Mouse (Mus musculus): ENCODE results near the gene Atp6v1c2. TPM values are rescaled to one million over a fixed set of nuclear protein-coding genes. Genes with fewer than 3 reads are reported as not detected.

The Atp6v1c2 gene
- polyA plus RNA-seq, 1 experiment from 2014 or later = 0.41 TPM

DNA sequence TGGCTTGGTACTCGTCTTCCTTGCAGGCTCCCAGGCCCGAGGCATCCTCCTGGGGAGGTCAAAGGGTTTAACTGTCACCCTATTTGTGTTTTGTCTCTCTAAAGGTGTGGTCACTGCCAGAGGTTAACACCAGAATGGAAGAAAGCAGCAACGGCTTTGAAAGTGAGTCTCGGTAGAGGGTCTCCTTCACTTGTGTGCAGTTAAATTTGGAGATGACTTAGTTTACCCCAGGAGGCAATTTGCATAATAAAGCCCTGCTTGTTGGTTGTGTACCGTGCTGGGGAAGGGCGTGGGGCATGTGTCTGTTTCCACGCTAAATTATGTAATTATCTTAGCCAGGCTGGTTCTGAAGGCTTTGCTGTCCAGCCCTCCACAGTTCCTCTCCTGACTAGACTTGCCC is 55.3 kb downstream of the Atp6v1c2 start:
- no peaks in the 10 kb centered on the region for H3K27me3 ChIP-seq (replicated peaks)
- no peak overlapping the region for H3K4me3 ChIP-seq (replicated peaks)
- peaks cover 30% of the 10 kb centered on the region for H3K4me1 ChIP-seq
- WGBS = 60% methylated on average over 7 of the region's 7 CpGs
- H3K9me3 ChIP-seq (replicated peaks) = no peaks in the 10 kb centered on the region
- H3K27ac ChIP-seq (replicated peaks) = no peak overlapping the region
- no peak overlapping the region for H3K9ac ChIP-seq (replicated peaks)
- no peak for ATAC-seq (ENCODE audit: low FRiP score)
- H3K4me2 ChIP-seq = no peak overlapping the region
- H3K36me3 ChIP-seq = peaks cover 87% of the 10 kb centered on the region

DNA sequence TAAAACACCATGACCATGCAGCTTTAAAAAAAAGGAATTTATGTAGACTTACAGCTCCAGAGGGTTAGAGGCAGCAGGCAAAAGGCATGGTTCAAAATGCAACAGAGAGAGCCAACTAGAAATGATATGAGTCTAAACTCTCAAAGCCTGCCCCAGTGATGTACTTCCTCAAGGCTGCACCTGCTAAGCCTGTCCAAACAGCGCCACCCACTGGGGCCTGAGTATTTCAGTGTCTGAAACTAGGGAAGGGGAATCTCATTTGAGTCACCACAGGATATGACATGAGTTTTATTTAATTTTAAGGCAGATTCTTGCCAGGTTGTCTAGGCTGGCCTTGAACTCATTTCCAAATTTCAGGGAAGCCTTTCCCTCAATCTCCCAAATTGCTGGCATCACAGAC is 57.9 kb downstream of the Atp6v1c2 start:
- H3K36me3 ChIP-seq = peaks cover 64% of the 10 kb centered on the region
- 68% methylated on average over 1 of the region's 1 CpGs for WGBS
- no peak overlapping the region for H3K4me2 ChIP-seq
- H3K9ac ChIP-seq (replicated peaks) = no peak overlapping the region
- ATAC-seq (ENCODE audit: low FRiP score) = no peak
- peaks cover 48% of the 10 kb centered on the region for H3K4me1 ChIP-seq
- no peaks in the 10 kb centered on the region for H3K9me3 ChIP-seq (replicated peaks)
- no peak overlapping the region for H3K4me3 ChIP-seq (replicated peaks)
- H3K27me3 ChIP-seq (replicated peaks) = no peaks in the 10 kb centered on the region
- H3K27ac ChIP-seq (replicated peaks) = no peak overlapping the region

DNA sequence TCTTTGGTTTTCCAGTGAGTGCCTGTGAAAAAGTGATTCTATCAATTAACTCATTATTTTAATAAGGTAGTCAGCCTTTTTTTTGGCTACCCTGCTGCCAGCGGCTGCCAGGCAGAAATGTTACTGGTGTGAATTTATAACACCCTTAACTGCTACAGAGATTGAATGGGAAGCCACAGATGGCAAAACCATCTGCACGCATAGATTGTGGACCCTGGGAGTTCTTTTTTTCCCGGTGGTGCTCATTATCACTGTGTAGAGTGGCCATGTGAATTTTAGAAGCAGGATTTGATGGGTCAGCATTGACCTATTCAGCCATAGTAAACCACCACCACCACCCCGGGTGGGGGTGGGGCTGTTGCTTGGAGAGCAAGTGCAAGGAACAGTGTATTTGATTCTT is 61.8 kb downstream of the Atp6v1c2 start:
- Histone ChIP-seq H3K9ac (replicated peaks) (peak overlapping the region; percentile 96), H3K27ac (replicated peaks) (peak overlapping the region; percentile 90), H3K4me3 (replicated peaks) (peak overlapping the region; percentile 97), H3K27me3 (replicated peaks) (no peaks in the 10 kb centered on the region), H3K36me3 (peaks cover 31% of the 10 kb centered on the region), H3K4me2 (peak overlapping the region; percentile 74), H3K4me1 (peaks cover 43% of the 10 kb centered on the region), H3K9me3 (replicated peaks) (no peaks in the 10 kb centered on the region)
- WGBS = 8% methylated on average over 4 of the region's 4 CpGs
- ATAC-seq (ENCODE audit: low FRiP score) = no peak

DNA sequence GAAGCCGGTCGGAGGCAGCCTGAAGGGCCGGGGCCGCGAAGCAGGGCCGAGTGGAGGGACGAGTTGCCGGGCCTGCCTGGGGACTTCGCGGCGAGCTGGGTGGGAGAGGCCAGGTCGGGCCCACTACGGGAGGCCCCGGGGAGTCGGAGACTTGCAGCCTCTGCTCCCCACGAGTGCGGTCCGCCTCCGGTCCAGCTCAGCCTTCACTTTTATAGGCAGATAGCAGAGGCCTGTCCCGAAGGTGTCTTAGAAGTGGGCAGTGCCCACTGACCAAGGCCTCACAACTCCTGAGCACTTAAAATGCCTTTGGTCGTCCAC is 62.5 kb downstream of the Atp6v1c2 start:
- H3K4me2 ChIP-seq = peak overlapping the region; percentile 74
- peak; percentile 76 for ATAC-seq (ENCODE audit: low FRiP score)
- H3K27ac ChIP-seq (replicated peaks) = peak overlapping the region; percentile 90
- peak overlapping the region; percentile 96 for H3K9ac ChIP-seq (replicated peaks)
- under 1% methylated on average over 21 of the region's 21 CpGs for WGBS
- H3K9me3 ChIP-seq (replicated peaks) = no peaks in the 10 kb centered on the region
- peaks cover 40% of the 10 kb centered on the region for H3K4me1 ChIP-seq
- H3K4me3 ChIP-seq (replicated peaks) = peak overlapping the region; percentile 97
- peaks cover 24% of the 10 kb centered on the region for H3K36me3 ChIP-seq
- no peaks in the 10 kb centered on the region for H3K27me3 ChIP-seq (replicated peaks)

GRCm38 (mm10) chr12:17265971-17266672 is 63.0 kb downstream of the Atp6v1c2 start, which contains the start of gene Pdia6:
Gene Pdia6 (plus strand): TSS chr12:17266545.
- H3K4me2 ChIP-seq = peak within 1 kb of the TSS; percentile 74
- H3K36me3 ChIP-seq = peaks cover 19% of the 10 kb centered on the region
- no peaks in the 10 kb centered on the region for H3K9me3 ChIP-seq (replicated peaks)
- peak within 1 kb of the TSS; percentile 96 for H3K9ac ChIP-seq (replicated peaks)
- peak within 1 kb of the TSS; percentile 97 for H3K4me3 ChIP-seq (replicated peaks)
- H3K27me3 ChIP-seq (replicated peaks) = no peaks in the 10 kb centered on the region
- ATAC-seq (ENCODE audit: low FRiP score) = peak; percentile 98
- peak within 1 kb of the TSS; percentile 90 for H3K27ac ChIP-seq (replicated peaks)
- H3K4me1 ChIP-seq = peaks cover 37% of the 10 kb centered on the region
- WGBS = 2% methylated on average over 45 of the region's 48 CpGs

GRCm38 (mm10) chr12:17264826-17265225 is 64.3 kb downstream of the Atp6v1c2 start:
- Histone ChIP-seq H3K4me3 (replicated peaks) (no peak overlapping the region), H3K4me2 (no peak overlapping the region), H3K27ac (replicated peaks) (no peak overlapping the region), H3K9ac (replicated peaks) (no peak overlapping the region), H3K4me1 (peaks cover 29% of the 10 kb centered on the region), H3K9me3 (replicated peaks) (no peaks in the 10 kb centered on the region), H3K27me3 (replicated peaks) (no peaks in the 10 kb centered on the region), H3K36me3 (peaks cover 8% of the 10 kb centered on the region; the same call in 1 of the 2 replicates)
- WGBS = 94% methylated on average over 2 of the region's 2 CpGs
- ATAC-seq (ENCODE audit: low FRiP score) = no peak

DNA sequence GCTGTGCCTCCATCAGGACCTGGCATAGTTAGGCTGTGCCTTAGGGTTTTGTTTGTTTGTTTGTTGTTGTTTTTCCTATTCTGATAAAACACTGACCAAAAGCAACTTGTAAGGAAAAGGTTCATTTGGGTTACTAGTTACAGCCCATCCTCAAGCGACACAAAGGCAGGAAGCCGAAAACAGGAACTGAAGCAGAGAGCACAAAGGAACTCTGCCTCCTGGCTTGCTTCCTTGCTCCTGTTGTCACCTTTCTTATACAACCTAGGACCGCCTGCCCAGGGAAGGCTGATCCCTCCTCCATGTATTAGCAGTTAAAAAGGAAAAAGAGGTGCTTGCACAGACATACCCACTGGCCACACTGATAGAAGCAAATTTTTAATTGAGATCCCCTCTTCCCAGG is 65.3 kb downstream of the Atp6v1c2 start:
- H3K4me2 ChIP-seq = no peak overlapping the region
- H3K27ac ChIP-seq (replicated peaks) = no peak overlapping the region
- no peak overlapping the region for H3K4me3 ChIP-seq (replicated peaks)
- H3K9me3 ChIP-seq (replicated peaks) = no peaks in the 10 kb centered on the region
- ATAC-seq (ENCODE audit: low FRiP score) = no peak
- H3K27me3 ChIP-seq (replicated peaks) = no peaks in the 10 kb centered on the region
- 89% methylated on average over 3 of the region's 3 CpGs for WGBS
- H3K9ac ChIP-seq (replicated peaks) = no peak overlapping the region
- peaks cover 2% of the 10 kb centered on the region; the same call in 1 of the 2 replicates for H3K36me3 ChIP-seq
- H3K4me1 ChIP-seq = peaks cover 23% of the 10 kb centered on the region

- H3K9me3 ChIP-seq (replicated peaks) = no peaks in the 10 kb centered on the region
- no peak overlapping the region for H3K4me2 ChIP-seq
- H3K4me1 ChIP-seq = 0 out of 2 replicates have a peak, but pooled peaks cover 4% of the 10 kb centered on the region
- ATAC-seq (ENCODE audit: low FRiP score) = no peak
- no peak overlapping the region for H3K9ac ChIP-seq (replicated peaks)
- no peaks in the 10 kb centered on the region for H3K27me3 ChIP-seq (replicated peaks)
- H3K36me3 ChIP-seq = no peaks in the 10 kb centered on the region
- 94% methylated on average over 3 of the region's 3 CpGs for WGBS
- no peak overlapping the region for H3K4me3 ChIP-seq (replicated peaks)
- no peak overlapping the region for H3K27ac ChIP-seq (replicated peaks)
Measured at GRCm38 (mm10) chr12:17261005-17261404, 68.2 kb downstream of the Atp6v1c2 start.

DNA sequence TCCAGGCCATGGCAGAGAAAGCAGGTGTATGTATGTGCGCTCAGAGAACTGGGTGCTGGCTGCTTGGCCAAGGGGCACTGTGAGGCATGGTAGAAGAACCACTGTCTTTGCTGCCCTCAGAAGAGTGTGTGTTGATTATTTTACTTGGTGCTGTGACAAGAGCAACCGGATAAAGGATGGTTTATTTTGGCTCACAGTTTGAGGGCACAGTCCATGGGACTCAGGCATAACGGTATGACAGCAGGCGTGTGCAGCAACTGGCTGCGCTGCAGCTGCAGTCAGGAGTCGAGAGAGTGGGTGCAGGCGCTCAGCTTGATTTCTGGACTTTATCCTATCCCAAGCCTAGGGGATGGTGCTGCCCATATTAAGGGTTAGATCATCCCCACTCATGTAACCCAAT is 70.7 kb downstream of the Atp6v1c2 start:
- Histone ChIP-seq H3K27ac (replicated peaks) (no peak overlapping the region), H3K4me1 (peaks cover 7% of the 10 kb centered on the region), H3K9ac (replicated peaks) (no peak overlapping the region), H3K9me3 (replicated peaks) (no peaks in the 10 kb centered on the region), H3K36me3 (no peaks in the 10 kb centered on the region), H3K4me2 (no peak overlapping the region), H3K27me3 (replicated peaks) (peaks cover 8% of the 10 kb centered on the region; the same call in 1 of the 2 replicates), H3K4me3 (replicated peaks) (no peak overlapping the region)
- 92% methylated on average over 7 of the region's 7 CpGs for WGBS
- ATAC-seq (ENCODE audit: low FRiP score) = no peak

DNA sequence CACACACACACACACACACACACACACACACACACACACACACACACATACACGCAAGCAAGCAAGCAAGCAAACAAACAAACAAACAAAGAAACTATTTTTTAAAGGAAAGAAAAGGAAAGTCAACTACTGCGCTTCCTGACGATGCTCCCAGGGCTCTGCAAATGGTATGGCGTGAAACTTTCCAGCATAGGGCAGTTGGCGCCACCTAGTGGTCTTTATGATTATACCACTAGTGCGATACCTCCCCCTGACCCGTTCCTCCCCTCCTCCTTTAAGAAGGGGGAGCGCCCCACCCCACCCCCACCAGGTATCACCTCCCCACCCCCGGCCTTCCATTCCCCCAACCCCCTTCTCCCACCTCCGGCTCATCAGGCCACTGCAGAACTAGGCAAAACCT is 72.3 kb downstream of the Atp6v1c2 start:
- Histone ChIP-seq H3K4me2 (no peak overlapping the region), H3K4me3 (replicated peaks) (no peak overlapping the region), H3K27ac (replicated peaks) (no peak overlapping the region), H3K4me1 (peaks cover 11% of the 10 kb centered on the region), H3K36me3 (no peaks in the 10 kb centered on the region), H3K9ac (replicated peaks) (no peak overlapping the region), H3K9me3 (replicated peaks) (no peaks in the 10 kb centered on the region), H3K27me3 (replicated peaks) (peaks cover 8% of the 10 kb centered on the region; the same call in 1 of the 2 replicates)
- WGBS = 3% methylated on average over 9 of the region's 10 CpGs
- ATAC-seq (ENCODE audit: low FRiP score) = peak; percentile 43; the same call in 1 of the 2 replicates

DNA sequence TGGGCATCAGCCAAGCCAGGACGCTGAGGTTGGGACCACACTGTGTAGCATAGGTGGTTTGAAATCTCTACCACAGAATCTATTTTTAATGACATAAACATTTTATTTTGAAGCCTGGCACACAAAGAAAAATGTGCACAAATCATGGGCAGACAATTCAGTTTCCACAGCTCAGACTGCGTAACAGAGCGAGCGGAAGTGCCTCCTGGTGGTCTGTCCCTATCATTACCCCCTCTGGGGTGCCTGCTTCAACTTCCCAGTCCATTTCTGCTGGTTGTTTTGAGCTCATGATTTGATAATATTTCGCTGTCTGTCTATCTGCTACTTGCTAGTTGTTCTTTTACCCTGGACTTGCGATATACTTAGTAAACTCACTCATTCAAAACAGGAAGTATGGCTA is 73.6 kb downstream of the Atp6v1c2 start:
- H3K4me2 ChIP-seq = no peak overlapping the region
- peaks cover 8% of the 10 kb centered on the region; the same call in 1 of the 2 replicates for H3K27me3 ChIP-seq (replicated peaks)
- H3K36me3 ChIP-seq = no peaks in the 10 kb centered on the region
- peaks cover 11% of the 10 kb centered on the region for H3K4me1 ChIP-seq
- no peak overlapping the region for H3K9ac ChIP-seq (replicated peaks)
- 80% methylated on average over 6 of the region's 6 CpGs for WGBS
- no peak for ATAC-seq (ENCODE audit: low FRiP score)
- no peak overlapping the region for H3K4me3 ChIP-seq (replicated peaks)
- H3K9me3 ChIP-seq (replicated peaks) = no peaks in the 10 kb centered on the region
- H3K27ac ChIP-seq (replicated peaks) = no peak overlapping the region

DNA sequence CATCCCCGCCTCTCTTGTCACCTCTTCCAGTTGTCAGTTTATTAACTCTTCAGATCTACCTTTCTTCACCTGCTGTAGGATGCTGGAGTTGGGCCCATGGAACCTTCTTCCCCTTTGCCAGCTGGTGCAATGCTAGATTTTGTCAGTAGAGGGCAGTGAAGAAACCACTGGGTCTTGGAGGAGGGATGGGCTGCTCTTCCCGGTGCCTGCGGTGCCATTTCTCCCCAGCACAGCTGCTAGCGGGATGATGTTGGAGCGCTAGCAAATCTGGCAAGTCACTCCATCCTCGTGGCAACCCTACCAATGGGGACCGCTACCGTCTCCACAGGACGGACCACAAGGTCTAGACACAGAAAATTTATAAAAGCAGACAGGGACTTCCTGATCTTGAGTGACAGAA is 76.1 kb downstream of the Atp6v1c2 start:
- Histone ChIP-seq H3K36me3 (no peaks in the 10 kb centered on the region), H3K27me3 (replicated peaks) (peaks cover 8% of the 10 kb centered on the region; the same call in 1 of the 2 replicates), H3K9me3 (replicated peaks) (no peaks in the 10 kb centered on the region), H3K27ac (replicated peaks) (no peak overlapping the region), H3K4me1 (peaks cover 11% of the 10 kb centered on the region), H3K9ac (replicated peaks) (no peak overlapping the region), H3K4me2 (peak overlapping the region; percentile 56), H3K4me3 (replicated peaks) (peak overlapping the region; percentile 26)
- 9% methylated on average over 9 of the region's 9 CpGs for whole genome bisulfite sequencing
- ATAC-seq (ENCODE audit: low FRiP score) = peak; percentile 76

All from neural tube, embryonic 15.5 days (tissue).